Mouse (Mus musculus) cortical plate, adult 2 months (tissue): Measurements from ENCODE around the gene Tmem104. TPM values are rescaled to one million over a fixed set of nuclear protein-coding genes. Genes with fewer than 3 reads are reported as not detected.

Source experiments
- H3K27ac ChIP-seq: fragments of 200-500 bp; 2 replicates; pipeline ENCODE4 v1.5.1; 2012; ENCODE audit warnings: low read length, control low read depth, inconsistent platforms; ENCODE audit not compliant: insufficient read depth
- H3K4me1 ChIP-seq: fragments of 200-500 bp; 2 replicates; pipeline ENCODE4 v1.6.1; 2011; ENCODE audit warnings: low read length; ENCODE audit not compliant: control insufficient read depth, insufficient read depth
- H3K4me3 ChIP-seq: fragments of 200-500 bp; 2 replicates; pipeline ENCODE4 v1.5.1; 2011; ENCODE audit warnings: mild to moderate bottlenecking, low read length, control low read depth; ENCODE audit not compliant: insufficient read depth
- CTCF ChIP-seq: fragments of 200-500 bp; IDR thresholded peaks from 2 replicates; pipeline ENCODE4 v1.5.1; 2011; ENCODE audit warnings: mild to moderate bottlenecking, control low read depth, low read length; ENCODE audit not compliant: insufficient read depth; ENCODE audit errors: extremely low read depth
- POLR2A ChIP-seq: fragments of 200-500 bp; IDR thresholded peaks from 2 replicates; pipeline ENCODE4 v1.6.1; 2011; ENCODE audit warnings: mild to moderate bottlenecking, low read length, control low read depth; ENCODE audit not compliant: insufficient read depth; ENCODE audit errors: extremely low read depth
- polyA plus RNA-seq: library from polyadenylated mRNA; depleted of rRNA; stranded (reverse); fragments of >200 nt; gene quantifications from 2 replicates; pipeline ENCODE4 v1.2.3, GENCODE M21; 2012

Tmem104 gene
- polyA plus RNA-seq, 1 experiment: 10.3 TPM

DNA sequence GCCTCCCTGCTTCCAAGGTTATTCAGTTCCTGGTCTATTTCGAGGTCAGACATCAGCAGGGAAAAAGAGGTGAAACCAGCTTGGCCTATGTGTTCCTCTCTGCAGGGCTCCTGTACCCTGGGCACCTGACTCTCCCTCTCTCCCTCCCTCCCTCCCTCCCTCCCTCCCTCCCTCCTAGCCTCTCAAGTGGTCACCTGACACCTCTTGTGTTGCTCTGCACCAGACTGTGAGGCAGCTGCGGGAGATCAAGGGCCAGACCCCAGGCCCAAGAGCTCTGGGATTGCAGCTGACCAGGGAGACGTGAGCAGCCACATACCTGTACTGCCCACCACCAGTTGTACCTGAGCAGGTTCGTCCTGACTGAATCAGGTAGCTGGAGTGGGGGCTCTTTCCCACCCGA is 27.8 kb downstream of the Tmem104 start:
- TF ChIP-seq CTCF (no peak), POLR2A (no peak)
- Histone ChIP-seq H3K4me3 (no peak overlapping the region), H3K4me1 (no peaks in the 10 kb centered on the region; the same call in none of the 2 replicates), H3K27ac (no peak overlapping the region)

DNA sequence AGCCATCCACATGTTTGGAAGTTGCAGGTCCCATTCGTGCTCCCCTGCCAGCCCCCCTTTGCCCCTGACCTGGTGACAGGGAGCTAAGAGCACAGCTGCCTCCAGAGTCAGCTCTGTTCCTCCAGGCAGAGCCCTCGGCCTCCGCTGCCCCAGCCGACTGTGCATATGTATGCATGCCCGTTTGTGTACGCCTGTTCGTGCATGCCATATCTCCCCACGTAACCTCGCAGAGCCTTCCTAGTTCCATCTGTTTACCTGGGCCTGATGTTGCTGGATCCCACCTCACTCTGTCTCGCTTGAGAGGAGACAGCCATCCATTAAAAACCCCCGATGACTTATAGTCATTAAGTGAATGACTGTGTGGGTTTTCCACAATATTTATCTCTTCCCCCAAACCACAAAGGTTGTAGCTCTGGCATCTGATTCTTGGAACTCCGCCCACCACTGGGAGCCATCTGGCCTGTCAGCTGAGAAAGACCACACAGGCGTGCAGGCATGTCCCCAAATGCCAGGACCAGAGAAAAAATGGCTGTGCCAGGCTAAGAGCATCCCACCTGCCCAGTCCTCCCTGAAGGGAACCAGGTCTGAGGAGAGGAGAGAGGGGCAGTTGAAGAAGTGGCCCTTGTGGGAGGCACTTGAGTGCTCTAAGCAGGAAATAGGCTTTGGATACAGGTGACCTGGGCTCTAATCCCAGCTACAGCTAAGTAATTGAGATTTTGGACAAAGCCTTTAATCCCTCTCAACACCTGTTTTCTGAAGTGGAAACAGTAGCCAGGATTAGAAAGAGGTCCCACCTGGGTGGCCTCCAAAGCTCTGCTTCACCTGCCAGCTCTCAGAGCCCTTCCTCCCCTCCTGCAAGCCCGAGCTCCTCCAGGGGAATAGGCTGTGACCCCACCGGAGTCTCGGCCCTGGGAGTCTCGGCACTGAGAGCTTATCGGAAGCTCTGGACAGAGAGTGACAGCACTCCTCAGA is 30.4 kb downstream of the Tmem104 start:
- Histone ChIP-seq H3K4me3 (no peak overlapping the region), H3K27ac (no peak overlapping the region), H3K4me1 (no peaks in the 10 kb centered on the region)
- no peak for TF ChIP-seq CTCF
- no peak for TF ChIP-seq POLR2A

DNA sequence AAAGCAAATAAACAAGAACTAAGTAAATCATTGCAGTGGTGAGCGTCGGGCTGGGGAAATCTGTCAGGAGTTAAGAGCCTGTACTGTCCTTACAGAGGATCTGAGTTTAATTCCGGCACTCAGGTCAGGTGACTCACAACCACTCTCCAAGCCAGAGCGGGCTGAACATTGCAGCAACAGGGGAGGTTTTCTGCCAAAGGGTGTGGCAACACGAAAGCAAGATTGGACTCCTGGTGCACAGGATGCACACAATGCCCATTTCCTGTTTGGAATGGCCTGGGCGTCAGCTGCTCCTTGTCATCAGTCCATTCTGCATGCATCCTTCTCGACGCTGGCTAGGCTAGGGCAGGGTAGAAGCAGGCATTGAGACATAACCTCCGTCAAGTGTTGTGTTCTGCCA is 32.0 kb downstream of the Tmem104 start:
- Histone ChIP-seq H3K4me3 (no peak overlapping the region), H3K27ac (no peak overlapping the region), H3K4me1 (no peaks in the 10 kb centered on the region; the same call in 1 of the 2 replicates)
- no peak for TF ChIP-seq CTCF
- no peak for TF ChIP-seq POLR2A

- H3K27ac ChIP-seq: no peak overlapping the region
- H3K4me3 ChIP-seq: no peak overlapping the region
- no peaks in the 10 kb centered on the region; the same call in 1 of the 2 replicates for H3K4me1 ChIP-seq
- TF ChIP-seq CTCF: no peak
- TF ChIP-seq POLR2A: no peak
These were observed 32.4 kb downstream of the Tmem104 start for GRCm38 (mm10) chr11:115219685-115220084.

GRCm38 (mm10) chr11:115222077-115222476 is 34.8 kb downstream of the Tmem104 start:
- H3K27ac ChIP-seq: no peak overlapping the region
- no peaks in the 10 kb centered on the region; the same call in 1 of the 2 replicates for H3K4me1 ChIP-seq
- H3K4me3 ChIP-seq: no peak overlapping the region
- no peak for TF ChIP-seq CTCF

DNA sequence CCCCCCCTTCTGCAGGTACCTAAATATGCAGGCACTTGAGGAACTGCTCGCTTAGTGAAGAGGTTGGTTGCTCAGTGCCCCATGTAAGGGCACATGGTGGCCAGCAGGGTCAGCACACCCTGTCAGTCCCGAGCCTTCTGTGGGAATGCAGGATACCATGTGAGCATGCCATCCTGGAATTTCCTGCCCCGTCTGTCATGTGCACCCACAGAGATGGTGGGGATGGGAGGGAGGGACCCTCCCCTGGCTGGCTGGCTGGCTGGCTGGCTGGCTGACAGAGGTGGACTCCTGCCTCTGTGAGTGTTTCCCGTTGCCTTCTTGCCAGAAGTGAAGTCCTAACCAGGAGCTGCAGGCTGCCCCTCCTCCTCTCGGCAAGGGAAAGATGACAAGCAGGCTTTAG is 35.3 kb downstream of the Tmem104 start:
- H3K4me1 ChIP-seq: peaks cover 2% of the 10 kb centered on the region; the same call in 1 of the 2 replicates
- TF ChIP-seq POLR2A: no peak
- TF ChIP-seq CTCF: no peak
- no peak overlapping the region for H3K4me3 ChIP-seq
- no peak overlapping the region for H3K27ac ChIP-seq

GRCm38 (mm10) chr11:115223451-115223850 is 36.2 kb downstream of the Tmem104 start:
- Histone ChIP-seq H3K4me3 (no peak overlapping the region), H3K4me1 (peaks cover 2% of the 10 kb centered on the region; the same call in 1 of the 2 replicates), H3K27ac (no peak overlapping the region)
- TF ChIP-seq POLR2A (no peak), CTCF (no peak)

DNA sequence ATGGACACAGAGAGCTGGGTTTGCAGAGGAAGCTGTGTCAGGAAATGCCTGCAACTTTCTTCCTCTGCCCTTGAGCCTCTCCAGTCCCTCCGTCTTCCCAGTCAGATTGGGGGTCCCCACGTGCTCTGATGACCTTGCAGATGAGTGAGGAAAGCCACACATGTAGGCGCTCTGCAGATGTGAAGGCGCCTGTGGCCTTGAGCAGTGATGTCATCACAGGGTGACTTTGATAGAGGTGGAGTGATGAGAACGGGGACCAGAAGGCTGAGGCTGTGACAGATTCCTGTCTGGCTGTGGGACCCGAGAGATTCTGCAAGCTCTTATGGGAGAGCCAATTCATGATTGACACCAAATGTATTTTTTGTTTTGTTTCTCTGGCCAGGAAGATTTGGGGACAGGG is 36.6 kb downstream of the Tmem104 start:
- Histone ChIP-seq H3K27ac (no peak overlapping the region), H3K4me3 (no peak overlapping the region), H3K4me1 (peaks cover 2% of the 10 kb centered on the region; the same call in 1 of the 2 replicates)
- TF ChIP-seq CTCF (no peak), POLR2A (no peak)

GRCm38 (mm10) chr11:115224889-115225288 is 37.6 kb downstream of the Tmem104 start:
- TF ChIP-seq POLR2A (no peak), CTCF (peak; percentile 42; the same call in 1 of the 2 replicates)
- no peak overlapping the region for H3K27ac ChIP-seq
- peaks cover 2% of the 10 kb centered on the region; the same call in 1 of the 2 replicates for H3K4me1 ChIP-seq

DNA sequence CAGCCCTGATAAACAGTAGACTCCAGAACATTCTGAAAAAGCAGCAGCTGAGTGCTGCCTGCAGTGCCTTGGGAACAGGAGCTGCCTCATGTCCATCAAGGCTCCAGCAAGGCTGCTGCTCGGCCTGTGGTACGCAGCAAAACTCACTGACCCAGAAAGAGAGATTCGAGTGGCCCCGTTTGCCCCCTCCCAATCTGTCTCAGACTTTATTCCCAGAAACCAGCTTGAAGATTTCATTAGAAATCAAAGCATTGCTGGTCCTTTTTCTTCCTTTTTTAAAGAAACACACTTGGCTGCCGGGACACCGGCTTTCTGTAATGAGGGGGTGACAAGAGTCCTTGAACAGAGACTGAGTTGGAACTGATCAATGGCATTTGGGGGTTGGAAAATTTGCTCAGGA is 38.0 kb downstream of the Tmem104 start:
- peaks cover 2% of the 10 kb centered on the region; the same call in 1 of the 2 replicates for H3K4me1 ChIP-seq
- TF ChIP-seq POLR2A: no peak
- no peak for TF ChIP-seq CTCF
- H3K27ac ChIP-seq: no peak overlapping the region
- H3K4me3 ChIP-seq: no peak overlapping the region

More at GRCm38 (mm10) chr11:115224889-115225288, 37.6 kb downstream of the Tmem104 start:
- H3K4me3 ChIP-seq: no peak overlapping the region
